Mouse (Mus musculus): ENCODE data around the gene Apobec3. TPM values are rescaled to one million over a fixed set of nuclear protein-coding genes. Genes with fewer than 3 reads are reported as not detected.

The Apobec3 gene
- polyA plus RNA-seq, 1 experiment from 2014 or later, result 5.2 TPM

GRCm38 (mm10) chr15:79914357-79914756, 22.9 kb downstream of the Apobec3 start:
- peaks cover 18% of the 10 kb centered on the region for H3K36me3 ChIP-seq
- no peak overlapping the region for H3K4me2 ChIP-seq
- H3K4me1 ChIP-seq (replicated peaks), result no peaks in the 10 kb centered on the region
- no peak overlapping the region for H3K27ac ChIP-seq (replicated peaks)
- H3K9ac ChIP-seq, result no peak overlapping the region
- no peaks in the 10 kb centered on the region for H3K27me3 ChIP-seq
- no peak overlapping the region for H3K4me3 ChIP-seq
- H3K9me3 ChIP-seq, result no peaks in the 10 kb centered on the region
- no peak for ATAC-seq (ENCODE audit: low read depth)
- 76% methylated on average over 3 of the region's 3 CpGs for WGBS

DNA sequence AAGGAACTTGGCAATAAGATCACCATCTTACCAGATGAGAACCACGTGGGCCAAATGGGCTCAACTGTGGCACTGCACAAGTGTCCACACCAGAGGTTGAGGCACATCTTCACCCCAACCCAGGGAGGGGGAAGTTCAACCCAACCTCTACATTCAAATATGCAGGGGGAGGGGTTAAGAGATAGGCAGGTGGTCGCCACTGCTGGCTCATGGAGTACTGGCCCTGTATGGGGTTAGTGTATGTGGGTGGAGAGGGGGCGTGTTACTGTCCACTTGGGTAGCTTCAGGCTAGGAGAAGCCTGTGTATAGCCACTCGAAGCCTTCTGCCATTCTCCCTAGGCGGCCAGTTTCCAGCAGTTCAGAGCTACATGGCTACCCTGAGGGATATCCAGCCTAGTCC, 24.7 kb downstream of the Apobec3 start:
- Histone ChIP-seq H3K36me3 (peaks cover 18% of the 10 kb centered on the region), H3K27ac (replicated peaks) (no peak overlapping the region), H3K9ac (no peak overlapping the region), H3K4me2 (no peak overlapping the region), H3K27me3 (no peaks in the 10 kb centered on the region), H3K9me3 (no peaks in the 10 kb centered on the region), H3K4me3 (no peak overlapping the region), H3K4me1 (replicated peaks) (no peaks in the 10 kb centered on the region)
- WGBS, result 70% methylated on average over 5 of the region's 5 CpGs
- no peak for ATAC-seq (ENCODE audit: low read depth)

- WGBS, result 92% methylated on average over 14 of the region's 14 CpGs
- Histone ChIP-seq H3K4me2 (no peak overlapping the region), H3K36me3 (peaks cover 23% of the 10 kb centered on the region), H3K4me3 (no peak overlapping the region), H3K4me1 (replicated peaks) (no peaks in the 10 kb centered on the region), H3K9ac (no peak overlapping the region), H3K27me3 (no peaks in the 10 kb centered on the region), H3K9me3 (no peaks in the 10 kb centered on the region), H3K27ac (replicated peaks) (no peak overlapping the region)
- ATAC-seq (ENCODE audit: low read depth), result no peak
Measured at GRCm38 (mm10) chr15:79917111-79917720, 25.8 kb downstream of the Apobec3 start.

DNA sequence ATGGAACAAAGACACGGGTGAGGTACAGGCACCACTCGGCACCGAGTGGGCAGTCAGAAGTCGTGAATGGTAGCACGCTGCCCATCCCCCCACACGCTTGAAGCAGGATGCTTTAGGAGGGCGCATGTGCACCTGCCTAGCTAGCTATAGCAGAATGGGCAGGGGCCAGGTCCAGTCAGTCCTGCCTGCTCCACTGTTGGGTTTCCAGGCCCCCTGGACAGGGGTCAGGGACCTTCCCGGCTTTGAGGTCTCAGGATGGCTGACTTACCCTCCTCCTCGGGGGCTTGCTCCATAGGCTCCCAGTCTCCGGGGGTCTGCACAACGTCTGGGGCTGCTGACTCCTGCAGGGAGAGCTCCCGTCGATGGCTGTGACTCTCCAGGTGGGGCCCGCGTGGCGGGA, 27.0 kb downstream of the Apobec3 start:
- ATAC-seq (ENCODE audit: low read depth), result no peak
- no peaks in the 10 kb centered on the region for H3K27me3 ChIP-seq
- H3K4me1 ChIP-seq (replicated peaks), result no peaks in the 10 kb centered on the region
- no peak overlapping the region for H3K4me2 ChIP-seq
- H3K36me3 ChIP-seq, result peaks cover 24% of the 10 kb centered on the region
- no peak overlapping the region for H3K9ac ChIP-seq
- H3K4me3 ChIP-seq, result no peak overlapping the region
- no peak overlapping the region for H3K27ac ChIP-seq (replicated peaks)
- H3K9me3 ChIP-seq, result no peaks in the 10 kb centered on the region
- WGBS, result 86% methylated on average over 16 of the region's 16 CpGs

GRCm38 (mm10) chr15:79919787-79920186, 28.3 kb downstream of the Apobec3 start:
- H3K27ac ChIP-seq (replicated peaks), result no peak overlapping the region
- H3K4me3 ChIP-seq, result no peak overlapping the region
- H3K9me3 ChIP-seq, result no peaks in the 10 kb centered on the region
- H3K27me3 ChIP-seq, result no peaks in the 10 kb centered on the region
- H3K9ac ChIP-seq, result no peak overlapping the region
- no peaks in the 10 kb centered on the region for H3K4me1 ChIP-seq (replicated peaks)
- no peak for ATAC-seq (ENCODE audit: low read depth)
- H3K36me3 ChIP-seq, result peaks cover 24% of the 10 kb centered on the region
- WGBS, result 60% methylated on average over 2 of the region's 2 CpGs
- H3K4me2 ChIP-seq, result no peak overlapping the region

DNA sequence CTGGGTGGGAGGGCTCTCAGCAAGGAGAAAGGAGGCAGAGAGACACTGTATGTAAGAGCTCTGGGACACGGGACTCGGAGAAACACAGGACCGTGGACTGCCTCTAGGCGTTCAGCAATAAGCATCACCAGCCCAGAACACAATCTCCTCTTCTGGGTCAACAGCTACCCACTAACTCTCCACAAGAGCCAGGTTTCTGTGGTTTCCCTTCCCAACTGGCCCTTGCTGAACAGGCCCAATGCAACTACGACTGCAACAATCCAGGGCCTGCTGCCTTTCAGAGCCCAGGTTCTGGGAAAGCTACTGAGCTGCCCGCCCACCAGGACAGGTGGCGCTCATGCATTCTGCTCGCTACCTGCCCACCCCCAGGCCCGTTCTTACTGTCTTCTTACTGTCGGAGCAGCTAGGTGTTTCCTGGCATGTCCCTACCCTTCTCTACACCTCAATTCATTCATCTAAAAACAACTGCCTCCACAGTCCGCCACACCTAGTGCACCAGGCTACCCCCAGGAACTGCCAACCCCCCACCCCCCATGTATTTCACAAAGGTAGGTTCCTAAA, 35.5 kb downstream of the Apobec3 start:
- Histone ChIP-seq H3K9me3 (no peaks in the 10 kb centered on the region), H3K4me3 (peak overlapping the region; percentile 57; the same call in 1 of the 2 replicates), H3K27me3 (peaks cover 17% of the 10 kb centered on the region), H3K27ac (replicated peaks) (peak overlapping the region; percentile 54; the same call in 1 of the 2 replicates), H3K9ac (peak overlapping the region; percentile 75), H3K4me1 (replicated peaks) (peaks cover 16% of the 10 kb centered on the region), H3K36me3 (peaks cover 4% of the 10 kb centered on the region), H3K4me2 (peak overlapping the region; percentile 73)
- ATAC-seq (ENCODE audit: low read depth), result no peak
- WGBS, result 81% methylated on average over 11 of the region's 11 CpGs

- H3K9ac ChIP-seq, result peak overlapping the region; percentile 75
- H3K4me1 ChIP-seq (replicated peaks), result peaks cover 23% of the 10 kb centered on the region
- H3K4me2 ChIP-seq, result peak overlapping the region; percentile 73
- H3K36me3 ChIP-seq, result no peaks in the 10 kb centered on the region
- peak overlapping the region; percentile 54 for H3K27ac ChIP-seq (replicated peaks)
- ATAC-seq (ENCODE audit: low read depth), result peak; percentile 84
- H3K27me3 ChIP-seq, result peaks cover 22% of the 10 kb centered on the region
- peak overlapping the region; percentile 57 for H3K4me3 ChIP-seq
- under 1% methylated on average over 29 of the region's 29 CpGs for WGBS
- no peaks in the 10 kb centered on the region for H3K9me3 ChIP-seq
Measured at GRCm38 (mm10) chr15:79927637-79928122, 36.2 kb downstream of the Apobec3 start.

DNA sequence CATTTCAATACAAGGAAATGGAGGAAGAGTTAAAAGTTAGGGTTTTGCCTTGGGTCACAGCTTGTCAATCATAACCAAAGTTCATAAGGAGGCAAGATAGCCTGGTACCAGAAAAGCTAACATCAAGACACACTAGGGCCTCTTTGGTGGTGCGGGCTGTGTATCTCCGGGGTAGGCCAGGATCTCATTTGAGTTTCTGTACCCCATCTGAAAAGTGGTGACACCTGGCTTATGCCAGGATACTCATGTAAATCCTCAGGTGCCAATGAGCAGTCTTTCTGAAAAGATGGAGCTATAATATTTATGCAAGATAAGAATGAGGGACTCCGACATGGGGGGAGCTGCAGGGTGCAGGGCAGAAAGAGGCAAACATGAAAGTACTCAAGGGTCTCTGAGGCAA, 36.9 kb downstream of the Apobec3 start:
- ATAC-seq (ENCODE audit: low read depth), result no peak
- H3K4me2 ChIP-seq, result peak overlapping the region; percentile 73
- H3K9me3 ChIP-seq, result no peaks in the 10 kb centered on the region
- no peaks in the 10 kb centered on the region for H3K36me3 ChIP-seq
- H3K27ac ChIP-seq (replicated peaks), result peak overlapping the region; percentile 54
- peak overlapping the region; percentile 75; the same call in 1 of the 2 replicates for H3K9ac ChIP-seq
- 89% methylated on average over 3 of the region's 3 CpGs for WGBS
- peaks cover 29% of the 10 kb centered on the region for H3K27me3 ChIP-seq
- peaks cover 29% of the 10 kb centered on the region for H3K4me1 ChIP-seq (replicated peaks)
- H3K4me3 ChIP-seq, result peak overlapping the region; percentile 57

- 83% methylated on average over 2 of the region's 2 CpGs for WGBS
- ATAC-seq (ENCODE audit: low read depth), result no peak
- no peaks in the 10 kb centered on the region for H3K9me3 ChIP-seq
Measured at GRCm38 (mm10) chr15:79928736-79929135, 37.3 kb downstream of the Apobec3 start.

GRCm38 (mm10) chr15:79929734-79930133, 38.3 kb downstream of the Apobec3 start:
- H3K9ac ChIP-seq, result no peak overlapping the region
- 93% methylated on average over 3 of the region's 3 CpGs for WGBS

More at GRCm38 (mm10) chr15:79928736-79929135, 37.3 kb downstream of the Apobec3 start:
- Histone ChIP-seq H3K4me3 (no peak overlapping the region), H3K36me3 (no peaks in the 10 kb centered on the region), H3K27me3 (peaks cover 33% of the 10 kb centered on the region), H3K27ac (replicated peaks) (no peak overlapping the region), H3K4me1 (replicated peaks) (peaks cover 33% of the 10 kb centered on the region), H3K9ac (no peak overlapping the region), H3K4me2 (no peak overlapping the region)

GRCm38 (mm10) chr15:79931496-79932141, 40.2 kb downstream of the Apobec3 start:
- Histone ChIP-seq H3K4me3 (peak overlapping the region; percentile 62), H3K9me3 (no peaks in the 10 kb centered on the region), H3K27ac (replicated peaks) (no peak overlapping the region), H3K4me2 (peak overlapping the region; percentile 77), H3K27me3 (peaks cover 37% of the 10 kb centered on the region), H3K9ac (no peak overlapping the region; the same call in 1 of the 2 replicates), H3K36me3 (no peaks in the 10 kb centered on the region), H3K4me1 (replicated peaks) (peaks cover 47% of the 10 kb centered on the region)
- ATAC-seq (ENCODE audit: low read depth), result no peak
- 23% methylated on average over 13 of the region's 13 CpGs for WGBS

More at GRCm38 (mm10) chr15:79929734-79930133, 38.3 kb downstream of the Apobec3 start:
- H3K4me2 ChIP-seq, result no peak overlapping the region
- no peak overlapping the region for H3K27ac ChIP-seq (replicated peaks)
- H3K36me3 ChIP-seq, result no peaks in the 10 kb centered on the region
- peaks cover 37% of the 10 kb centered on the region for H3K27me3 ChIP-seq
- H3K4me1 ChIP-seq (replicated peaks), result peaks cover 43% of the 10 kb centered on the region
- H3K4me3 ChIP-seq, result no peak overlapping the region
- ATAC-seq (ENCODE audit: low read depth), result no peak
- no peaks in the 10 kb centered on the region for H3K9me3 ChIP-seq

DNA sequence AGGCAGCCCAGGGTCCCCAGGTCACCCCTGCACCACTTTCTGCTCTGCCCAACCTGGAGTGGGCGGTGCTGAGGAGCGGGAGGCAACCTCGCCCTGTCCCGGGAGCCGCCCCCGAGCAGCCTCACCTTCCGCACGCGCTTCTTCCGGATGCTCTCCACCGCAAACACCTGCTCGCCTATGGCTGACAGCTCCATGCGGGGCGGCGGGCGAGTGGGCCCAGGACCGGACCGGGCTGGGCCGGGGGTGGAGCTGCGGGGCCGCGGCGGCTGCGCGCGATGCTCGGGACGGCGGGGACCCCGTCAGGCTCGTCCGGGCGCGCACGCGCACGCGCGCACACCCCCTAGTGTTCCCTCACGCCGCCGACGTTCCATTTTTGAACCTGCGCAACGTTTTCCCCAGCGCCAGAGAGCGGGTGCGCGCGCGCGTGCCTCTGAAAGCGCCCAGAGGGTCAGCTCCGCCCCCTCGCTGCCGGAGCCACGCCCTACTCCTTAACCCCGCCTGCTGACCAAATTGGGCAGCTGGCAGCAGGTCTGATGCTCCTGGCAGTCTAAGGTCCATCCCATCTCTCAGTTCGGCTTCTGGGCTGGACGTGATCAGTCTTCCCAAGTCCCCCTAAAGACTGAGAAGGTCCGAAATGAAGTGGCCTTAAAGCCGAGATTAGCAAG, 41.0 kb downstream of the Apobec3 start:
- peak overlapping the region; percentile 79 for H3K9ac ChIP-seq
- H3K9me3 ChIP-seq, result no peaks in the 10 kb centered on the region
- 0 out of 2 replicates have a peak overlapping the region, but pooled peaks have one; percentile 42 for H3K27ac ChIP-seq (replicated peaks)
- H3K36me3 ChIP-seq, result no peaks in the 10 kb centered on the region
- under 1% methylated on average over 42 of the region's 62 CpGs for WGBS
- H3K4me3 ChIP-seq, result peak overlapping the region; percentile 62
- H3K4me2 ChIP-seq, result peak overlapping the region; percentile 77
- ATAC-seq (ENCODE audit: low read depth), result peak; percentile 62
- peaks cover 40% of the 10 kb centered on the region for H3K4me1 ChIP-seq (replicated peaks)
- H3K27me3 ChIP-seq, result peaks cover 37% of the 10 kb centered on the region
